Mouse (Mus musculus): ENCODE measurements around the gene Ank2.

The Ank2 gene

GRCm38 (mm10) chr3:127498742-127499400 is at the start of gene Ank2:
TSS of gene Ank2 (minus strand) at chr3:127499350.
- peak; percentile 68 for DNase-seq

- peak; percentile 48 for DNase-seq
Measured at GRCm38 (mm10) chr3:127547882-127548281, 48.7 kb upstream of the Ank2 start.

DNA sequence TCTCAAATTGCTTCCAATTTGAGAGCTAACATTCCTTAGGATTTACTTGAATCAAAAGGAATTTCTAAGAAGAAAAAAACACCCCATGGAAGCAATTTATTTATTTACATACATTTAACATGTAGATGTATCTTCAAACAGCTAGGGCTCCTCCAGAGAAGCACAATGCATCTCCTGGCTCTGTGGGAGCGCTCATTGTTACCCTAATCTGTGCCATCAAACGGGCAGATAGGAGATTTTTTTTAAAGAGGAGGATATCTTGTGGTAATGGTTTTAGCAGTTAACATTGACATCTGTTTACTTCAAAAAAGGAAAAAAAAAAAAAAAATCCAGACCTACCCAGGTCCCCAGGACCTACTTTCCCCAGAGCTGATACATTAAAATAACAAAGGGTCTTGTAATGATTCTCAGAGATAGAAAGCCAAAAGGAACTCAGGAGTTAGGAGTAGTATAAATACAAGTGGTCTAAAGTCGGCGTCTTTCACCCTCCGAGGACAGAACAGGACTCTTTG is 45.5 kb upstream of the Ank2 start:
- DNase-seq = no peak

- no peak for DNase-seq
Measured at GRCm38 (mm10) chr3:127543976-127544375, 44.8 kb upstream of the Ank2 start.

GRCm38 (mm10) chr3:127539193-127539592 is 40.0 kb upstream of the Ank2 start:
- DNase-seq = no peak

DNA sequence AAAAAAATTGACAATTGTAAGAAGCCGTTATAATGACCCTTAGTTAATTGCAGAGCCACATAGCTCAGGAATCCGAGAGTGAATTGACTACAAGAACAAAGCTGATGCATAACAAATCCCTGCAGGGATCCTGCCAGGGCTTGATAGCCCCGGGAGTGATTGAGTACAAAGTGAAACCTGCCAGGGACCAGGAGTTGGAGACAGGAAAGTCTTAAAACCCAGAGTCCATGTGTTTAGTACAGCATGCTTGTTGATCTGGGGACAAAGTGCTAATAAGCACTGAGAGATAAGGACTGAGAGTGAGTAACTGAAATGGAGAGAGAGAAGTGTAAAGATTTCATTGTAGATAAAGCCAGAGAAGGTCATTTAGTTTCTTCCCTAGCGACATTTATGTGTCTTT is 31.1 kb upstream of the Ank2 start:
- DNase-seq = no peak

GRCm38 (mm10) chr3:127529824-127530223 is 30.7 kb upstream of the Ank2 start:
- DNase-seq = no peak

- DNase-seq = no peak
Measured at GRCm38 (mm10) chr3:127529210-127529609, 30.1 kb upstream of the Ank2 start.

- peak; percentile 5 for DNase-seq
Measured at GRCm38 (mm10) chr3:127527465-127528034, 28.4 kb upstream of the Ank2 start.

DNA sequence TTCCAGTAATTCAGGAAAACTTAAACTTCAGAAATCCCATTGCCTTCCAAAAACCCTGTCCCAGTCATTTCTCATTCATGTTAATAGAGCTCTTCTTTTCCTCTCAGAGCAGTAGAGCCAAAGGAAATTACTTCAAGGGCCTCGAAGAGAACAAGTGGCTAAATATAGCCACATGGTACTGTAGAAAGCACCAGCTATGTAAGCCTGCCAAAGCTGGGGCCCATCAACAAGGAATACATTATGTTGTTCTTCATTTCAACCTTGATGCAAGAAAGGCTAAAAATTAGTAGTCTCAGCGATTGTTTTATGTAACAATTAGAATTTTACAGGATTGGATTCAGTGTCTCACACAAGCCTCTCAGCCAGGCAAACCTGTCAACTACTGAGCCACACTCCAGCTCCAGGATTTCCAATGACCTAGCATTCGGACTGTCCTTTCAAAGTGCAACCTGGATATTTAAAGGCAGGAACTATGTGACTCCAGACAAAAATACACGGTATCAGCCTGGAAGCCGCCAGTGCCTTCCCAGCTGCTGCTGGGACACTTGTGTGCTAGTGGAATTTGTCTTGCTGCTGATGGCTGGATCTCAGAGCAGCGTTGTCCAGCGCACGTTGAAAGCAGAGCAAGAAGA is 26.2 kb upstream of the Ank2 start:
- DNase-seq = no peak

DNA sequence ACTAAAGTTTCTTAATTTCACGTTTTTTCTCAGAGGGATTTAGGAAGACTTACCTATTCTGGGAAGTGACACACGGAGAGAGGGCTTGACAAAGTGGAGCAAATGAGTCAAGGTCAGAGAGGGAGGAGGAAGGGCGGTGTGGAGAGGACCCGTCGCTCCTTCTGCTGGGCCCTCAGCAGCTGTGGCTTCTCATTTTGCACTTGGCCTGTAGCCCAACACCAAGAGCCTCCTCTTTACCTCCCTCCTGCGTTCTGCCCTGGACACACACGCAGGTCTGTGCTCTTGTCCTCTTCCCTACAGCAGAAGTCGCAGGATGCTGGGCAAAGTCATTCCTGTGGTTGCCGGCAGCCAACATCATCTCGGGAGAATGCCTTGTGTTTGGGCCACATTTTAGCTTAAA is 22.0 kb upstream of the Ank2 start:
- no peak for DNase-seq

GRCm38 (mm10) chr3:127520300-127520699 is 21.1 kb upstream of the Ank2 start:
- no peak for DNase-seq

- no peak for DNase-seq
Measured at GRCm38 (mm10) chr3:127515251-127515650, 16.1 kb upstream of the Ank2 start.

- no peak for DNase-seq
Measured at GRCm38 (mm10) chr3:127513699-127514098, 14.5 kb upstream of the Ank2 start.

DNA sequence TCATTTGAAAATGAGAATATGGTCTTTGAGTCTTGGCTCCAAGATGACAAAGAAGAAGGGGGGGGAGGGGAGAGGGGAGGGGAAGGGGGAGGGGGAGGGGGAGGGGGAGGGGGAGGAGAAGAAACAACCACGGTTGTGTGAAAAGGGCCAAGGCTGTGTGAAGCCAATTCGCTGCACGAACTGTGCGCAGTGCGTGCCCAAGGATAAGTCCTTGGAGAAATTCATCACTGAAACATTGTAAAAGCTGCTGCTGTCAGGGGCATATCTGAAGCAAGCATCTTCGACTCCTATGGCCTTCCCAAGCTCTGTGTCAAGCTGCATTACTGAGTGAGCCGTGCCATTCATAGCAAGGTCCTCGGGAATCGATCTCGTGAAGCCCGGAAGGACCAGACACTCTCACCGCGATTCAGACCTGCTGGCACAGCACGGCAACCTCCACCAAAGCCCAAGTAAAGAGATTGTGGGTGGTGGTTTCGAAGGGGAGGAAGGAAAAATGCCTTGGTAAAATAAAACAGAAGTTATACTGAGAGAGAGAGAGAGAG is 13.7 kb upstream of the Ank2 start:
- DNase-seq = no peak

- DNase-seq = no peak
Measured at GRCm38 (mm10) chr3:127511786-127512746, 12.9 kb upstream of the Ank2 start.

GRCm38 (mm10) chr3:127507878-127508783 is 9.0 kb upstream of the Ank2 start:
- DNase-seq = no peak

- peak; percentile 10 for DNase-seq
Measured at GRCm38 (mm10) chr3:127498197-127498741, 881 bp downstream of the Ank2 start.

GRCm38 (mm10) chr3:127492663-127493062 is 6.5 kb downstream of the Ank2 start:
- no peak for DNase-seq

- DNase-seq = no peak
Measured at GRCm38 (mm10) chr3:127487302-127487701, 11.8 kb downstream of the Ank2 start.

DNA sequence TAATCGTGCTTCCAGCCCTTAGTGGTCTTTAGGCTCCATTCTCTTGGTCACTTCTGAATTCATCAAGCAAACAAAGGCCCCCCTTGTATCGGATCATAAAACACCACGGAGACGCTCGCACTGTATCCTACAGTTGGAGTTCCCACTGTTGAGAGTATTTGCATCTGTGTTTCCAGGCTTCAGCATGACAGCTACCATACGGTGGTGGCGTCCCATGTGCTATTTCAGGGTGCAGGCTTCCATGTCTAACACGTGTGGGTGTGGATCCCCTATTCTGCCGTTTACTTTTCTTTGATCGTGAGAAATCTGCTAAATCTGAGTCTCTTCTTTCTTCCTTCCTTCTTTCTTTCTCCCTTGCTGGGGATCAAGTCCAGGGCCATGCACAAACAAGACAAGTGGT is 14.0 kb downstream of the Ank2 start:
- DNase-seq = no peak
